Mouse (Mus musculus) urinary bladder, postnatal 10 days (tissue): ENCODE measurements at regions not wholly inside any gene's neighbourhood (a gene's known extent, or its start where the extent isn't known, plus 50 kb on each side); places are given as distances from the start of the nearest gene placed in this dataset.

ENCODE experiments used
- DNase-seq: peaks from one replicate; pipeline ENCODE4 v3.0.0; 2022; ENCODE audit warnings: low spot score

DNA sequence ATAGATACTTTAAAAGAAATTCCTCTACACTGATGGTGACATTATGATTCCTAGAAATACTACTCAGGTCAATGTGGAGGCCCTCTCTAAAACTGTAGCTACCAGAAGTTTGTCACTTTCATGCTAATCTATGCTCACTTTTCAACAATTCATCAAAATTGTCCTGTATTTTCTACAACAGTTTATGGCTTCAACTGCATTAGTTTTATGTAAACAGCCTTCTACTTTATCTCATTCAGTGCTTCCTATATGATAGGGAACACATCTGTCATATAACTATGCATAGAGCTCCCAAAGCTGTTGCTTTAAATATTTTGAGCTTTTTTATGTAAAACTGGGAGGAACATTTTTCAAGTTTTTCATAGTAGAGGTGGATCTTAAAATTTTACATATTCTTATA is 338.7 kb upstream of the Dph6 start:
- no peak for DNase-seq

- no peak for DNase-seq
Measured at GRCm38 (mm10) chr2:114993882-114994281, 339.1 kb upstream of the Dph6 start.

GRCm38 (mm10) chr2:114994691-114995347 is 340.1 kb upstream of the Dph6 start:
- no peak for DNase-seq

DNA sequence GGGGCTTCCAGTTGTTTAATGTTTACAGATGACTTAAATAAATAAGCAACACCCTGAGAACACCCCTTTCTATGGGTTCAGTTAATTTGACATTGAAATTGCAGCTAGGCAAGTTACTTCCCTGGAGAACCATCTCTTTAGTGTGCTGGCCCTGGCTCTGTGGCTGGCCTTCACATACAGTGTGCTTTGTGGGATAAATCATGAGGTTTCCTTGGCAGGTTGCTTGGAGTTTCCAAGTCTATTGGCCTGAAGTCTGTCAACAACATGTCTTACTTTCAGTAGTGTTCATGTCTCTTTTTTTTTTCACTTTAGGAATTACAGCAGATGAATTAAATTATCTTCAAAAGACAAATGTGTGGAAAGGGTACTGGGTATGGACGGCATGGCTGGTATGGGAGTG is 359.2 kb upstream of the Dph6 start:
- DNase-seq, result no peak

GRCm38 (mm10) chr2:115026777-115027176 is 372.0 kb upstream of the Dph6 start:
- DNase-seq, result no peak

DNA sequence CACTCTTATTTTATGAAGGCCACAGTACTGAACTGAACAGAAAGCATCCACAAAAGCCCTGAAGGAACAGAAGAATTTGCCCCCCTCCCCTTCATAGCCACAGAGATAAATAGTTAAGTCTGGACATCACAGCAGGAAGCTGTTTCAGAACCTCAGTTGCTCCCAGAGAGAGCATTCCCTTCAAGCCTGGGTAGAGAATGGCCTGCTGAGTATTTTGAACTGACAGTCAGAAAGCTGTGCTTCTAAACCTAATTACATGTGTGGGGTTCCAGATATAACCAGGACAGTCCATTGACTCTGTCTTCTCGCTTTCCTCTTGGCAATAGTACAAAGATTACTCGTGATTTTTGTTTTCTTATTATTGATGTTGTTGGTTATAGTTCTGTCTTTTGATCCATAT is 376.4 kb upstream of the Dph6 start:
- DNase-seq, result no peak

DNA sequence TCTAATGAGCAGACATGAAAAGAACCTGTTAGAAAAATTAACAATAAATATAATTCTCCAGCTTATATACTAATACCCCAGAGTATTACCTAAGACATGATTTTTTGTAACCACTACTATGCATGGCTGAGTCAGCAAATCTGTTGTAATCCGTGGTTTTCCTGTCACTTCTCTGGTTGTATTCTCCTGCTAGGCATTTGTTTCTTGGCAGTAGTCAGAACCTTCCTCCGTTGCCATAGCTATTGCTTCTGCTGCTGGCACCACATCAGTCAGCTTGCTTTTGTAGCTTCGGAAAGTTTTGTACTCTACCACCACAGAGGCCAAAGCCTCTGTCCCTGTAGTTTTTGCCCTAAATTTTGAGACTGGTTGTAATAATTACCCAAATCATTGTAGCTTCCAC is 381.4 kb upstream of the Dph6 start:
- no peak for DNase-seq

GRCm38 (mm10) chr2:115042299-115042785 is 387.6 kb upstream of the Dph6 start:
- DNase-seq, result no peak

GRCm38 (mm10) chr2:115056327-115057070 is 401.7 kb upstream of the Dph6 start:
- DNase-seq, result no peak

DNA sequence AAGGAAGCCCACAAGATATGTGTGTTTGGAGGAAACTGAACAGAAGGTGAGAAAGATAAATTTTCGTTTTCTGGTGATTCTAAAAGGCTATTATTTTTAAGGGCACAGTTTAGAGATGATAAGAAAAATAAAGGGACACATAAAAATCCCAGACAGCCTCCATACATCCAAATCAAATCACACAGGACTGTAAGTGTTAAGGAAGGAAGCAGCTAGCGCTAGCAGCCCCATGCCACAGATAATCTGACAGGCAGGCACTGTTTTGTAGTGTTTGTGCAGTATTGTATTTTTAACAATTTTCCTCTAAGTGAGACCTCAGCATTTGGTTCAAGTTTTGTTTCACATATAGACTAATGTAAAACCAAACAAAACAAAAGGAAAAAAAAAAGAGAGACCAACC is 402.4 kb upstream of the Dph6 start:
- DNase-seq, result no peak

DNA sequence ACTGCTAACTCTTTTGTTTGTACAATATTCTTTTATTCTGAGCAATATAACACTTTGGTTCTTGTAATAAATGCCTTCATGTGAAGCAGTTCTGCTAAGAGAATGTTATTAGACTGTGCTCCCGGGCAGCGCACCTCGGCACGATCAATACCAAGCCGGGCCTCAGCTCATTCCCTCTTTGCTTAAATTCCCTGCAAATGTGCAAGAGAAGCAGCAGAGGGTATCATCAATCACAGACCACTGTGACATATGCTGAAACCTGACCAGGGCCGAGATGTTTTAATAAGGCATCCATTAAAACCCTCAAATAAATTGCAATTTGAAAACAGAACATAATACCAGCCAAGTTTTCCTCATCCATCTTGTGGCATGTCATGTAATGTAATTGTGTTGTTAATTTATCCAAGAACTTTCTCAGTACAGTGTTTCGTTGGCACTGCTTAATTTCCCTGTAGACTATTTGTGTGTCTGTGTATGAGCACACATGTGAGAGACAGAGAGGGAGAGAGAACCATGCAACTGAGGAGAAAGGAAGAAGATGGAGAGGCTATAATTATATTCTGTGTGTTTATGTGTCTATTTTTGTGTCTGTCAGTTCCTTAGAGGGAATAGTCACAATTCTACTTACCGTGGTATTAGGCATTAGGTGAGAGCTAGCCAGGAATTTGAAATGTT is 412.9 kb upstream of the Dph6 start:
- no peak for DNase-seq

- no peak for DNase-seq
Measured at GRCm38 (mm10) chr2:115069704-115070103, 414.9 kb upstream of the Dph6 start.

- DNase-seq, result no peak
Measured at GRCm38 (mm10) chr2:115070123-115070522, 415.4 kb upstream of the Dph6 start.

- no peak for DNase-seq
Measured at GRCm38 (mm10) chr2:115070666-115071065, 415.9 kb upstream of the Dph6 start.

DNA sequence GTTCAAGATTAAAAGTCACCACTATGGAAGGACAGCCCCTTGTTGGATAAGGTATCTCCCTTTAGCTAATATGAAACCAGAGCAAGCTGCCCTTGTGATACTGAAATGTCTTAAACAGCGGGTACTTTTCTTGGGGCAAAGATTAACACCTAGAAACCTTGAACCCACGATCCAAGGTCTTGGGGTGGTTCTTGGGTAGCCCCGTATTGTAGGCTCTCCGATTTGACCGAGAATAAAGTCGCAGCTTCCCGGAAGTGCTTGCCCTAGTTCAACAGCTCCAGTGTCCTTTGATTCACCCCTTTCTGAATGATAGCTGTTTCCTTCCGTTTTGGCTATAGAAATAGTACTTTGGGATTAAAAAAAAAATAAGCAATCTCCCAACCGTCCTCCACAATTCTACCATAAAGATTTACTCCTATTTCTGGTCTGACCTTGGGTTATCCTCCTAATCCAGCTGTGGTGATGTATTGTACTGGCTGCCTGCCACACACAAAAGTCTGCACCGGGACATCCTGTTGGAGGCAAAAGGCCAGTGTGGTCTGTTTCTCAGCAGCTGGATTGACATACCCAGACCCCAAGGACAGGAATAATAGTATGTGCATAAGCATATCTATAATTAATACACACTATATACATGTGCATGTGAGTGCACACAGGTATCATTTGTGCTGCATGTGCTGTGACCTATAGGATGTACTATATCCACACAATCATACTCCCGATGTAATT is 427.0 kb upstream of the Dph6 start:
- no peak for DNase-seq

GRCm38 (mm10) chr2:115082292-115082809 is 427.6 kb upstream of the Dph6 start:
- no peak for DNase-seq

GRCm38 (mm10) chr2:115088421-115089120 is 433.8 kb upstream of the Dph6 start:
- no peak for DNase-seq

DNA sequence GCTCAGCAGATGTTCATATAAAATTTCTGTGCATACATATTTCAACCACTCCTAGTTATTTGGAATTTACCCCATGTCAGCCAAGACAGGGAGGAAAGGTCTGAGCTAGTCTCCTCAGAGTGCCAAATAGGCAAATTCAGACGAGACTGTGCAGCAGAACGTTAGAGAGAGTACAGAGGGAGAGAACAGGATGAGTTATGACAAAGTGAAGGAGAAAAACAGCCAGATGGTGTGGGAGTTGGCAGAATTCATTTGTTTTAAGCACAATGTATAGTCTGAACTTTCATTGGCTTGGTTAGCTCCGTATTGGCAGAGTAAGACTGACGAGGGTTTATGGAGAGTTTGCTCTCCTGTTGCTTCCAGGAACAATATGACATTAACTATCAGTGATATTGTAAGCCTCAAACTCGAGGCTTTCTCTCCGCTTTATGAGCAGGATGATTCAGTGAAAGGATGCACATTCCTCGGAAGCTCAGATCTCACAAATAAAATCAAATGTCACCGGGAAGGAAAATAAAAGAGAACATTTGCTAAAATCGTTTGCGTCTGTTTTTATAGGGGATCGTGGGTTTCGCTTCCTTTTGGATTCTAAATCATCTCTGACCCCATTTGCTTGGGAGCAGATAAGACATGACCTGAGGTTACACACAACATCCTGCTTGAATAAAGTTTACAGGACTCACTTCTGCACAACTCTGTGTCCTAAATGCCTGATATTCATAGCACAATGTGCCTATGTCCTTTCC is 435.8 kb upstream of the Dph6 start:
- DNase-seq, result no peak

GRCm38 (mm10) chr2:115095351-115095750 is 440.6 kb upstream of the Dph6 start:
- no peak for DNase-seq

GRCm38 (mm10) chr2:115101501-115101900 is 446.7 kb upstream of the Dph6 start:
- no peak for DNase-seq
